8 mouse cellular contexts compared by ENCODE assay signal in the genomic region with DNA sequence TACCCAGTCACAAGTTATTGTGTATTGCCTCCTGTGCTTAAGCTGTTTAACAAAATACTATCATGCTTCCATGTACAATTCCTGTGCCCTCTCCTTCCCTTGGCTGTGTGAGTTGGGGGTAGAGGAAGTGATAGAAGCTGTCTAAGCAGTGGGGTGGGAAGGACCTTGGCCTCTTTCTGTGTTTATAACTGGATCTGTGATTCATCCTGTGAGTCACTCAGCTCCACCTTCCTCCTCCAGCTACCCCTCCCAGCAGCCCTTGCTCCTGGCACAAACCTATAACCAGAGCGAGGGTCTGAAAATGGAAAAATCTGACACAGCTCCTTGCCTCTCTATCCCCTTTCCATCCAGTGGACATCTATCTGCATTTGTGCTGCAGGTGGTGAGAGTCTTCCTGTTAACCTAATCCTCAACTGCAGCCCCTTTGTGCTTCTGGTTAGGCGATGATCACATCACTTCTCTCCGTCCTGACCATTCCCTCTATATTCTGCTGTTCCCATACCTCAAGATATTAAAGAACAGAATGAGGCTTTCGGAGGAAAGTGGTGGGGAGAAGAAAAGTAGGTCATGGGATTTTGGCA. TPM values are rescaled to one million over a fixed set of nuclear protein-coding genes. Genes with fewer than 3 reads are reported as not detected.
DNase-seq lines count a peak whose midpoint lies in the region; ATAC-seq and TF ChIP-seq lines count a peak whose summit lies in the region.

No protein-coding gene starts in this region.

- DNase-seq in left cerebral cortex, adult 11 months (ENCODE audit: low spot score) = peak; percentile 53
- no peak for DNase-seq in left cerebral cortex, postnatal 4 days
- DNase-seq in cerebellum, adult 9-10 months = peak; percentile 61
- DNase-seq in heart, adult 8-10 months (ENCODE audit: low spot score) = peak; percentile 78
- DNase-seq in kidney, adult 8-10 months = peak; percentile 65 to 76
- DNase-seq in liver, postnatal 0 days = peak; percentile 43
- no peak for DNase-seq in spleen, postnatal 10 days (ENCODE audit: low spot score in 2 of 2)

- peaks cover 19% of the 10 kb centered on the region for H3K4me1 ChIP-seq in liver, postnatal 0 days (ENCODE audit: insufficient read depth)
- H3K4me1 ChIP-seq in olfactory bulb, adult 2 months (ENCODE audit: control insufficient read depth, insufficient read depth, low read length) = peaks cover 18% of the 10 kb centered on the region

- intact Hi-C loops in left cerebral cortex, postnatal 4 days (cut with DNase I) = no loop called here

- no peak overlapping the region for H3K4me3 ChIP-seq in liver, postnatal 0 days (ENCODE audit: low read depth, low read length)
- H3K4me3 ChIP-seq in olfactory bulb, adult 2 months (ENCODE audit: insufficient read depth, low read depth, low read length) = no peak overlapping the region

- H3K36me3 ChIP-seq in liver, postnatal 0 days (replicated peaks; ENCODE audit: insufficient read depth, low read length) = peaks cover 4% of the 10 kb centered on the region

- TF ChIP-seq CTCF in liver, postnatal 0 days (IDR thresholded peaks at IDR 0.05; ENCODE audit: low read depth) = no peak
- no peak for TF ChIP-seq CTCF in olfactory bulb, adult 2 months (IDR thresholded peaks at IDR 0.05; ENCODE audit: insufficient read depth, low read depth, low read length)

- peak overlapping the region; percentile 82 for H3K4me2 ChIP-seq in liver, postnatal 0 days (ENCODE audit: low read depth, low read length)

- peak overlapping the region; percentile 38 for H3K9ac ChIP-seq in liver, postnatal 0 days (replicated peaks)

- H3K9me3 ChIP-seq in liver, postnatal 0 days (ENCODE audit: low read length) = no peaks in the 10 kb centered on the region

- H3K27me3 ChIP-seq in liver, postnatal 0 days (ENCODE audit: insufficient read depth, low read length) = peaks cover 21% of the 10 kb centered on the region; the same call in 1 of the 2 replicates

- 38% methylated on average over 4 of the region's 4 CpGs for WGBS in liver, postnatal 0 days (ENCODE audit: insufficient replicate concordance)
- WGBS in olfactory bulb, adult 2 months = 13% methylated on average over 4 of the region's 4 CpGs

- TF ChIP-seq POLR2A in olfactory bulb, adult 2 months (IDR thresholded peaks at IDR 0.05; ENCODE audit: insufficient read depth, low read depth, low read length) = no peak

- TF ChIP-seq EP300 in liver, postnatal 0 days (IDR thresholded peaks at IDR 0.05; ENCODE audit: low read depth) = no peak

- peak; percentile 79 for ATAC-seq in liver, postnatal 0 days

- H3K27ac ChIP-seq in liver, postnatal 0 days (ENCODE audit: low read depth) = peak overlapping the region; percentile 77
- peak overlapping the region; percentile 98 for H3K27ac ChIP-seq in olfactory bulb, adult 2 months (ENCODE audit: insufficient read depth, low read depth, low read length)

RNA-seq across cellular contexts. Expression of a gene that starts 1.5 kb away (rescaled TPM):
- 1 to 10 TPM; 6.4 to 7.0 TPM for total RNA-seq in left cerebral cortex, postnatal 4 days (2021)
- 1 to 10 TPM; 1.7 to 3.0 (median 2.2) TPM for total RNA-seq in heart, adult 8-10 months (2022)
- polyA plus RNA-seq in liver, postnatal 0 days (2015; fragmentation: Nextera tagmentation; extraction: Ambion mirVana) = 2.7 and 3.0 TPM in 2 replicates
- polyA plus RNA-seq in olfactory bulb, adult 2 months (2012; ENCODE audit: insufficient read depth, insufficient read length, low replicate concordance, missing spikeins) = not detected in 2 replicates

RNA-seq across cellular contexts. Expression of a gene that starts 11.8 kb away (rescaled TPM):
- 10 to 100 TPM; 62.0 to 63.6 TPM for total RNA-seq in left cerebral cortex, postnatal 4 days (2021)
- total RNA-seq in heart, adult 8-10 months (2022) = 10 to 100 TPM; 14.1 to 17.2 (median 16.2) TPM
- polyA plus RNA-seq in liver, postnatal 0 days (2015; fragmentation: Nextera tagmentation; extraction: Ambion mirVana) = 38.6 and 41.1 TPM in 2 replicates
- not detected in 2 replicates for polyA plus RNA-seq in olfactory bulb, adult 2 months (2012; ENCODE audit: insufficient read depth, insufficient read length, low replicate concordance, missing spikeins)

RNA-seq across cellular contexts. Expression of a gene that starts 20.6 kb away (rescaled TPM):
- 100 to 1,000 TPM; 241 to 264 TPM for total RNA-seq in left cerebral cortex, postnatal 4 days (2021)
- total RNA-seq in heart, adult 8-10 months (2022) = 1 to 10 TPM; 1.6 to 7.0 (median 4.2) TPM
- 0.08 and 0.09 TPM in 2 replicates for polyA plus RNA-seq in liver, postnatal 0 days (2015; fragmentation: Nextera tagmentation; extraction: Ambion mirVana)
- 106 TPM in 1 of 2 replicates, not detected in the other for polyA plus RNA-seq in olfactory bulb, adult 2 months (2012; ENCODE audit: insufficient read depth, insufficient read length, low replicate concordance, missing spikeins)

RNA-seq across cellular contexts. Expression of a gene that starts 56.0 kb away (rescaled TPM):
- total RNA-seq in left cerebral cortex, postnatal 4 days (2021) = 10 to 100 TPM; 17.6 to 17.9 TPM
- 10 to 100 TPM; 55.4 to 63.1 (median 59.8) TPM for total RNA-seq in heart, adult 8-10 months (2022)
- polyA plus RNA-seq in liver, postnatal 0 days (2015; fragmentation: Nextera tagmentation; extraction: Ambion mirVana) = 7.4 and 7.9 TPM in 2 replicates
- polyA plus RNA-seq in olfactory bulb, adult 2 months (2012; ENCODE audit: insufficient read depth, insufficient read length, low replicate concordance, missing spikeins) = not detected in 2 replicates

RNA-seq across cellular contexts. Expression of a gene that starts 59.2 kb away (rescaled TPM):
- total RNA-seq in left cerebral cortex, postnatal 4 days (2021) = 10 to 100 TPM; 18.7 to 24.7 TPM
- 10 to 100 TPM; 24.1 to 35.6 (median 29.8) TPM for total RNA-seq in heart, adult 8-10 months (2022)
- polyA plus RNA-seq in liver, postnatal 0 days (2015; fragmentation: Nextera tagmentation; extraction: Ambion mirVana) = 49.2 and 49.3 TPM in 2 replicates
- not detected in 2 replicates for polyA plus RNA-seq in olfactory bulb, adult 2 months (2012; ENCODE audit: insufficient read depth, insufficient read length, low replicate concordance, missing spikeins)

Comparison
In these comparisons a context has a peak if more than half of its experiments do, and no peak if none do; other contexts are left out.
1. DNase-seq: peak in left cerebral cortex, adult 11 months (single experiment), cerebellum, adult 9-10 months (single experiment), heart, adult 8-10 months (single experiment), kidney, adult 8-10 months (2 of 2) and liver, postnatal 0 days (single experiment); none in left cerebral cortex, postnatal 4 days (single experiment) and spleen, postnatal 10 days (0 of 2).
2. RNA of a gene that starts 20.6 kb away (total RNA-seq): 241 to 264 TPM in left cerebral cortex, postnatal 4 days; 1.6 to 7.0 TPM in heart, adult 8-10 months; every median in the first group is over 10 times any median in the second.